Mouse (Mus musculus) layer of hippocampus, adult 2 months (tissue): ENCODE results near the gene Inmt. TPM values are rescaled to one million over a fixed set of nuclear protein-coding genes. Genes with fewer than 3 reads are reported as not detected.
"Not testable (repeated sequence)": the region's sequence is repeated elsewhere in the genome, so short reads cannot be mapped to it uniquely, and the experiment has no call there.

Experiments
- DNase-seq, 2 experiments: peaks; one replicate each; pipeline ENCODE4 v3.0.0; 2022; ENCODE audit warnings: low spot score in 2 of 2
- H3K27ac ChIP-seq: fragments of 200-600 bp; 2 replicates; pipeline ENCODE4 v1.8.1; 2022
- H3K4me3 ChIP-seq: fragments of 200-600 bp; 2 replicates; pipeline ENCODE4 v1.8.1; 2022; ENCODE audit warnings: mild to moderate bottlenecking
- CTCF ChIP-seq: fragments of 200-600 bp; conservative IDR thresholded peaks from 2 replicates; pipeline ENCODE4 v1.8.1; 2022; ENCODE audit warnings: antibody characterized with exemption, mild to moderate bottlenecking, moderate library complexity
- long read RNA-seq, 2 experiments: library from polyadenylated mRNA; stranded (forward); transcript quantifications; one replicate each; pipeline ENCODE4 v2.0.0; 2021; ENCODE audit warnings: borderline mapping rate in 2 of 2
- total RNA-seq, 2 experiments: library from RNA; stranded (reverse); gene quantifications; 2 replicates each; pipeline ENCODE4 v1.2.3; 2021

Gene Inmt
- total RNA-seq, result 1 to 10 TPM; 1.5 to 1.8 TPM
- long read RNA-seq, experiment 1, partial matches to known transcripts, result 0 of 1 reads
- long read RNA-seq, experiment 1, other reads (novel, unspliced or antisense), result 0 of 1 reads
- long read RNA-seq, experiment 2, partial matches to known transcripts, result 0 of 1 reads
- long read RNA-seq, experiment 2, other reads (novel, unspliced or antisense), result 0 of 1 reads

DNA sequence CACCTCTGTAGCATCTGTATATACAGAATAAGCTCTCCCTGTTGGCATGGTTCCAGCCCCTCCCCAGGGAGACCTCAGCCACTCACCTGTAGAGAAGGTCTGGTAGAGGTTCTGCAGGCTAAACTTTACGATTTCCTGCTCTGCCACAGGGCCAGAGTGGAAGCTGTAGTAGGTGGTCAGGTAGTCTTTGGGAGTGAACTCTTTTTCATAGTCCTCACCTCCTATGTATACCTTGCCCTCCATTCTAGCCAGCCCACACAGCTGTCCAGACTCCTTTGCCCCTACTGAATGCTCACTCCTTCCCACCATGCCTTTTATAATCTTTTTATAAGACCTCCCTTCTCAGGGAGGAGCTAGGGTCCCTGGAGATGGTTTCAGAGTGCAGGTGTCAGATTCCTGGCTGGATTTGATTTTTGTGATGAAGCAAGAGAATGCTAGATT, at the start of gene Inmt:
TSS of gene Inmt (minus strand) at position 303 of the 441 bp plus-strand sequence.
- no peak within 1 kb of the TSS for H3K4me3 ChIP-seq
- H3K27ac ChIP-seq, result no peak within 1 kb of the TSS
- no peak for TF ChIP-seq CTCF
- DNase-seq, result no peak

DNA sequence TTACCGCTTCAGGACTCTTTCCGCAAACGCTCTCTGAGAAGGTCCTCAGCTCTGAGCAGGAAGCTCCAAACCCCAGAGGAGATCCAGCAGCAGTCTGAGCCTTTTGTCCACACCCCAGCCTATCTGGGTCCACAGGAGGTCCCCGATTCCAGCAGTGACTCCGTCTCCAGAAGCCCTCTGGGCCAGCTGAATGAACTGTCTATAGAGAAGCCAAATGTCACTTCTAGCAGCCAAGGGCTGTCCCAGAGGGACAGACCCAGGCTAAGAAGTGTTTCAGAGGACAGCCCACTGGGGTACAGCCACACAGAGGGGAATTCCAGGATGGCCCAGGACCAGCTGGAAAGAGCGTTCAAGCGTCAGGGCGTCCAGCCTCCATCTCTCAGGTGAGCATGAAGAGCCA, 49.1 kb upstream of the Inmt start:
- H3K4me3 ChIP-seq, result no peak overlapping the region
- no peak overlapping the region for H3K27ac ChIP-seq
- TF ChIP-seq CTCF, result no peak
- no peak for DNase-seq

GRCm38 (mm10) chr6:55218232-55218631, 43.4 kb upstream of the Inmt start:
- H3K4me3 ChIP-seq, result no peak overlapping the region
- no peak for TF ChIP-seq CTCF
- H3K27ac ChIP-seq, result no peak overlapping the region
- DNase-seq, result no peak

DNA sequence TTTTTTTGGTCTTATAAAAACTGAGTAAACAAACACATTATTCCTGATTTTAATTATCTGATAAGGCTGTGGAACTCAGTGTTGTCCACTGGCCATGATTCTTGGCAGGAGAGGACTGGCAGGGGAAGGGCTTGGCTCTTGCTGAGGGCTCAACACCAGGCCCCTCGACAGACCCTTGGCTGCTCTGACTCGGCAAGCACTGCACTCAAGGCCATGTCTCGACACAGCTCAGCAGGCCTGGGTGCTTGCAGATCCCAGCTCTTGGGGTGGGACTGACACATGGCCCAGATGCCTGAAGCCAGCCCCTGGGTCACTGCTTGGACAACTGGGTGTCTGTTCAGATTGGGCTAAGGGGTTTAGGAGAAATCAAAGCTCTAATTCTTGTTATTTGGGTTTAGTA, 39.7 kb upstream of the Inmt start:
- DNase-seq, result no peak
- H3K27ac ChIP-seq, result no peak overlapping the region
- no peak overlapping the region for H3K4me3 ChIP-seq
- no peak for TF ChIP-seq CTCF

GRCm38 (mm10) chr6:55210423-55211365, 35.9 kb upstream of the Inmt start:
- H3K27ac ChIP-seq, result no peak overlapping the region
- DNase-seq, result no peak
- TF ChIP-seq CTCF, result no peak
- no peak overlapping the region for H3K4me3 ChIP-seq

DNA sequence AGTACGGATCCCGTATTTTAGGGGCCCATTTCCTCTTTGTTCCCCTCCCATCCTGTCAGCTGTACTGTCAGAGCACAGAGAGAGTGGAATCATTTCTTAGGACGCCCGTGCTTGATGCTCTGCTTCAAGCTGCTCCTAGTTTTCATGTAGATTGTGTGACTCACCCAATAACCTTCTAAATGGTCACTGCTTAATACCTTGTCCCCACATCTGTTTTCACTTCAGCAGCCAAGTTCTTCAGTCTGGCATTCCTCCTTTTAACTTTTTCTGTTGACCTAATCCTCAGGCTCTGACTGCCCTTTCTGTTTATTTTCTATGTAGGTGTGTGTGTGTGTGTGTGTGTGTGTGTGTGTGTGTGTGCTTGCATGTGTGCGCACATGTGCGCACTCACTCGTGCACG, 32.9 kb upstream of the Inmt start:
- no peak for TF ChIP-seq CTCF
- no peak overlapping the region for H3K27ac ChIP-seq
- DNase-seq, result no peak
- no peak overlapping the region for H3K4me3 ChIP-seq

- no peak for DNase-seq
- H3K27ac ChIP-seq, result peak overlapping the region; percentile 97
- 0 out of 2 replicates have a peak, but pooled peaks have one; percentile 0 for TF ChIP-seq CTCF
- peak overlapping the region; percentile 74 for H3K4me3 ChIP-seq
Measured at GRCm38 (mm10) chr6:55203931-55204330, 29.1 kb upstream of the Inmt start.

DNA sequence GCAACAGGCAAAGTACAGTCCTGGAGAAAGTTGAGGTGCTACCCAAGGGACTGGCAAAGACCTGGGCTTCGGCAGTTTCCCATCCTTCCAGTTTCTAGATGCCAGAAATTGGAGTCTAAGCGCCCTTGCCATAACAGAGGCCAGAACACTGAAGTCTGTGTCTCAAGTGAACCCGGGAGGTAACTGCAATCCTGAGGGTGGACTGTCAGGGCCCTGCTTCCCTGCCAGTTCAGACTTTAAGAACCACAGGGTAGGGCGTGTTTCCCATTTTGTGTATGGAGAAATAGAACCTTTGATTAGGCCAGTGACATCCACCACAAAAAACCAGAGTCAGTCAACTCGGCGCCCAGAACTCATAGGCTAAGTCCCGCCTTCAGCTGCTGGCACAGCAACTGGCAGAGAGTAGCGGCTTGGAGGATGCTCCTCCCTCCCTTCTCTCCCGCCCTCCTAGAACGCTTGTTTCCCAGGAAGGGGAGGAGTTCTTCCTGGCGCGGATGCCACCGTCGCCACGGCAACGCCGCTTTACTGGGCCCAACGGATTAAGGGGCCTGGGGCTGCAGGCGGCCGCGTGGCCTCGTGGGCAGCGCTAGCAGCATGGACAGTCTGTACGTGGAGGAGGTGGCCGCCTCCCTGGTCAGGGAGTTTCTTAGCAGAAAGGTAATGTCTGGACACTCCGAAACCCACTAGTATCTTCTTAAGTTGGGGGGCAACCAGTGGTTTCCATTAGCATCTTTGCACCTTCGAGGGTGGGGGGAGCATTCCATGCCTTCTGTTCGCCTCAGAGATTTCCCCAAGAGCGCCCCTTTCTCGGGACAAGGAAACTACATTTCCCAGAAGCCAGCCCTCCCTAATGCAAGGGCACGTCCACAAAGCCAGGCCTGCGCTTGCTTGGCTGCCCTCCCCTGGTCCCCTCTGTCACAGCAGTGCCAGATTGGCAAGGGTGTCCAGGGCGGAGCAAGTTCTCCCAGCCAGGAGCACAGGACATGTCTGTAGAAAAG, 28.4 kb upstream of the Inmt start, which contains the start of gene Mindy4:
TSS of gene Mindy4 (plus strand) at position 471 of the 998 bp plus-strand sequence.
- DNase-seq, result peak; percentile 89 to 94
- peak; percentile 68 for TF ChIP-seq CTCF
- Histone ChIP-seq H3K27ac (peak within 1 kb of the TSS; percentile 97), H3K4me3 (peak within 1 kb of the TSS; percentile 74)

DNA sequence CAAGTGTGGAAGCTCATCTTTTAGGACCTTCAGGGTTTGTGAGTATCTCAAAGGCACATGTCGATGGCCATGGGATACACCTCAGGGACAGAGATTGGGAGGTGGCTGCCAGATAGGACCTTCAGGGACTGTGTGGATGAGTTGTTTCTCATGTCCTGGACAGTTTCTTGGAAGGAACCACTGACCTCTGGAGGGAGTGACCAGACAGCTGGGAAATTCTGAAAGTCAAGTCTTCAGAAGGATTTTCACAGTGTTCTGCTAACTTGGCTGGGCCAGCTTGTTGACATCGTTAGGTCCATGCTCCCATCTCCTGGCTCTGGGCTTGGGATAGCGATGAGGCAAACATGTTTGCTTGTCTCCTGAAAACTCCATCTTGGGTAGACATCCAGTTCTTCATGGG, 24.2 kb upstream of the Inmt start:
- DNase-seq, result no peak
- TF ChIP-seq CTCF, result no peak
- Histone ChIP-seq H3K4me3 (no peak overlapping the region), H3K27ac (no peak overlapping the region)

DNA sequence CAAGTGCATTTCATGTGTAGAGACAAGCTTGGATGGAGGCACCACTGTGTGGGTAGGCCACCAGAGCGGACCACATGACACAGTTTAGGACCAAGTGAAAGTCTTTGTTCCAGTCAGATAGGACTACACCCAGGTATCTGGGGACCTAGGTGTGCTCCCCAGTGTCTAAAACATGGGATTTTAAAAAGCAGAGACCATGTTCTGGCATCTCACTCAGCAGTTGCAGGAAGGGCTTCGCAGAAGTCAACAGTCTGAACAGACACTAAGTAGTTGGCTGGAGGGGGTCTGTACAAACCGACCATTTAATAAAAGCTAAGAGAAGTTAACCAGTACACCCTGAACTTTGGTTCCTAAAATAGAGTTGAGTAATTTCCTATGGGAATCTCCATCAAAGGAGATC, 18.3 kb upstream of the Inmt start:
- H3K27ac ChIP-seq, result no peak overlapping the region
- no peak overlapping the region for H3K4me3 ChIP-seq
- TF ChIP-seq CTCF, result no peak
- no peak for DNase-seq

- H3K27ac ChIP-seq, result no peak overlapping the region
Measured at GRCm38 (mm10) chr6:55191537-55191936, 16.7 kb upstream of the Inmt start.

GRCm38 (mm10) chr6:55189406-55189805, 14.6 kb upstream of the Inmt start:
- DNase-seq, result no peak
- no peak for TF ChIP-seq CTCF
- no peak overlapping the region for H3K27ac ChIP-seq
- H3K4me3 ChIP-seq, result no peak overlapping the region

More at GRCm38 (mm10) chr6:55191537-55191936, 16.7 kb upstream of the Inmt start:
- no peak for TF ChIP-seq CTCF
- no peak overlapping the region for H3K4me3 ChIP-seq
- DNase-seq, result no peak

GRCm38 (mm10) chr6:55187827-55188226, 13.0 kb upstream of the Inmt start:
- H3K27ac ChIP-seq, H3K4me3 ChIP-seq, DNase-seq: not testable (repeated sequence)
